Mouse (Mus musculus) hindbrain, embryonic 11.5 days (tissue): ENCODE results near the gene Cd160. TPM values are rescaled to one million over a fixed set of nuclear protein-coding genes. Genes with fewer than 3 reads are reported as not detected.

ENCODE experiments used
- ATAC-seq: fragments of 200-750 bp; cut with Nextera tagmentation; 2 replicates; pipeline ENCODE4 v1.8.0; 2017; ENCODE audit warnings: mild to moderate bottlenecking, moderate TSS enrichment, moderate library complexity; ENCODE audit not compliant: low FRiP score
- DNase-seq: peaks from one replicate; pipeline ENCODE4 v3.0.0-alpha.2; 2015; ENCODE audit warnings: low spot score
- H3K27ac ChIP-seq: fragments of 300-500 bp; sonication (generic); 2 replicates; pipeline ENCODE4 v1.5.1; 2014; ENCODE audit warnings: mild to moderate bottlenecking, low read depth, low read length
- H3K27me3 ChIP-seq: fragments of 300-500 bp; sonication (generic); 2 replicates; pipeline ENCODE4 v1.6.1; 2014; ENCODE audit warnings: mild to moderate bottlenecking, low read length, moderate library complexity, mixed read lengths; ENCODE audit not compliant: control insufficient read depth, insufficient read depth
- H3K36me3 ChIP-seq: fragments of 300-500 bp; sonication (generic); 2 replicates; pipeline ENCODE4 v1.6.1; 2014; ENCODE audit warnings: mild to moderate bottlenecking, low read length, moderate library complexity, mixed read lengths; ENCODE audit not compliant: control insufficient read depth, insufficient read depth
- H3K4me1 ChIP-seq: fragments of 300-500 bp; sonication (generic); replicated peaks from 2 replicates; pipeline ENCODE4 v1.6.1; 2014; ENCODE audit warnings: low read length, mixed read lengths; ENCODE audit not compliant: control insufficient read depth, insufficient read depth
- H3K4me2 ChIP-seq: fragments of 300-500 bp; sonication (generic); replicated peaks from 2 replicates; pipeline ENCODE4 v1.6.1; 2014; ENCODE audit warnings: mild to moderate bottlenecking, low read depth, low read length
- H3K4me3 ChIP-seq: fragments of 300-500 bp; sonication (generic); 2 replicates; pipeline ENCODE4 v1.5.1; 2014; ENCODE audit warnings: low read depth, low read length
- H3K9ac ChIP-seq: fragments of 300-500 bp; sonication (generic); 2 replicates; pipeline ENCODE4 v1.6.1; 2014; ENCODE audit warnings: low read depth, low read length
- H3K9me3 ChIP-seq: fragments of 300-500 bp; sonication (generic); 2 replicates; pipeline ENCODE4 v1.6.1; 2016; ENCODE audit warnings: low read length; ENCODE audit not compliant: control insufficient read depth
- WGBS: fragments of 180-500 bp; shearing (Covaris S2); extraction: QIAGEN DNeasy Blood & Tissue Kit; methylation state at CpG from one replicate; pipeline ENCODE4 v1.1.7; 2014; 5-methylcytosine and 5-hydroxymethylcytosine counted together
- polyA plus RNA-seq: library from polyadenylated mRNA; unstranded; fragments of >200 nt; fragmentation: Nextera tagmentation; extraction: Ambion mirVana; gene quantifications from 2 replicates; pipeline ENCODE4 v1.2.1, GENCODE M21; 2014

Cd160 gene
- polyA plus RNA-seq, 1 experiment from 2014 or later = 0.20 TPM

DNA sequence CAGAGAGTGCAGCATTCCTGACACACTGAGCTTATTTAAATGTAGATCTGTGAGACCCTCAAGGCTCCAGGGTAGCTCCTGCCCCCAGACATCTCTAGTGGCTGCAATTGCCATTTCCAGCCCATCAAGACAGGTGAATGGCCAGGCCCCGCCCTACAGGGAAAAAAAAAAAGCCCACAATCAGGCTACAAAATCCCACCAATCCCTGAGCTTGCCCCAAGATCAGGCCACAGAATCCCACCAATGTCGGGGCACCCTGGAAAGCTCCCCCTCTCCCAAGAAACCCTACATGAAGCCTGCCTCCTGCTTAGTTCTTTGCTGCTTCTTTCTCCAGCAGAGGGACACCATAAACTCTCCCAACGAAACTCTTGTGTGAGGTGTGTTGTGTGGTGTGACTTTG is 21.0 kb downstream of the Cd160 start:
- H3K27me3 ChIP-seq = no peaks in the 10 kb centered on the region
- no peaks in the 10 kb centered on the region for H3K4me1 ChIP-seq
- 74% methylated on average over 3 of the region's 3 CpGs for WGBS
- H3K36me3 ChIP-seq = no peaks in the 10 kb centered on the region
- no peak for ATAC-seq
- H3K9me3 ChIP-seq = no peaks in the 10 kb centered on the region
- H3K4me3 ChIP-seq = no peak overlapping the region
- no peak overlapping the region for H3K27ac ChIP-seq
- no peak overlapping the region for H3K4me2 ChIP-seq
- no peak overlapping the region for H3K9ac ChIP-seq
- DNase-seq = no peak

DNA sequence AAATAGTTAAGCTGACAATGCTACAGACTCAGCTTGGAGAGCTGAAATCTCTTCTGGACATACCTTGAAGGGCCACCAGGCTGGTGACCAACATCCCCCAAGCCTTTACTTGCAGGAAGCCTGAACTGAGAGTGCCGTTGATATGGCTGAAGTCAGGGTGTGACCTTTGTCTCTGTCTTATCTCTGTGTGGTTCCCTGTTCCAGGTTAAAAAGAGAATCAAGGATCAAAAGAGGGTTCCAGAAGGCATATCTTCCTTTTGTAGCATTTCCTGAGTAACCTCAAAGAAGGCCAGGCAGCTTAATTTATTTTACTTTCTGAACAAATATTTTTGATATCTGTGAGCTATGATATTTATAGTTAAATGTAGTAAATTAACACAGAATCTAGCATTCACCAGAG is 26.9 kb downstream of the Cd160 start:
- Histone ChIP-seq H3K9ac (no peak overlapping the region), H3K9me3 (no peaks in the 10 kb centered on the region), H3K27me3 (no peaks in the 10 kb centered on the region), H3K4me2 (no peak overlapping the region), H3K27ac (no peak overlapping the region), H3K4me3 (no peak overlapping the region), H3K36me3 (no peaks in the 10 kb centered on the region), H3K4me1 (no peaks in the 10 kb centered on the region)
- ATAC-seq = no peak
- no peak for DNase-seq
- 72% methylated on average over 1 of the region's 1 CpGs for WGBS

DNA sequence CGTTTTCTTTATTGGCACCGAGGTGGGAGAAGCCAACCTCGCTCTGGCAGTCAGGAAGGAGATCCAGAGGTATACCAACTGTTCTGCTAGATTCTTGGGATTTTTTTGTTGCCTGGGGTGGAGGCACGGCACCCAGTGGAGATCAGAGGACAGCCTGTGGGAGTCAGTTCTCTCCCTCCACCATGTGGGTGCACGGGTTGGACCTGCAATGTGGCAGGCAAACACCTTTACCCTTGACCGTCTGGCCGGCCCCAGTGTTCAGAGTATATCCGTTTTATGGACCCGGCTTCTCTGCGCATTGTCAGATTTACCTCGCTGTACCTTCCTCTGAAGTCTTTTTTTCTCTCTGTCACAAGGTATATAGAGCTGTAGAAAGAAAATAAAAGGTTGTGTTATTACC is 28.9 kb downstream of the Cd160 start:
- no peak overlapping the region for H3K4me3 ChIP-seq
- no peak overlapping the region for H3K27ac ChIP-seq
- 87% methylated on average over 11 of the region's 11 CpGs for WGBS
- no peaks in the 10 kb centered on the region for H3K4me1 ChIP-seq
- no peaks in the 10 kb centered on the region for H3K27me3 ChIP-seq
- ATAC-seq = no peak
- H3K4me2 ChIP-seq = no peak overlapping the region
- no peaks in the 10 kb centered on the region for H3K9me3 ChIP-seq
- no peaks in the 10 kb centered on the region for H3K36me3 ChIP-seq
- no peak overlapping the region for H3K9ac ChIP-seq
- no peak for DNase-seq

DNA sequence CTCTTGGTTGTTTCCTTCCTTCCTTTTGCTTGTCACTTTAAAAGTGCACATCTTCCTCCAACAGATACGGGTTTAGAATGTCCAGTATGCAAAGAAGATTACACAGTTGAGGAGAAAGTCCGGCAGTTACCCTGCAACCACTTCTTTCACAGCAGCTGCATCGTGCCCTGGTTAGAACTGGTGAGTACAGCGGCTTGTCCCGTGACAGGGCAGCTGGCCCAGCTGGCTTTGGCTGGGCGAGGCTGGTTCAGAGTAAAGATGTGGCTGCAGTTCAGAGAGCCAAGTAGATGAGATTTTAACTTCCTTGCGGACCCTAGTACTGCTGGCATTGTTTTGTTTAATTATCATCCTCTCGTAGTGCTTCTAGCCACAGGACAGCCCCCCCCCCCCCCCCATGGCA is 40.6 kb downstream of the Cd160 start:
- no peak overlapping the region for H3K4me3 ChIP-seq
- no peaks in the 10 kb centered on the region for H3K36me3 ChIP-seq
- H3K4me2 ChIP-seq = no peak overlapping the region
- no peaks in the 10 kb centered on the region for H3K27me3 ChIP-seq
- H3K9me3 ChIP-seq = no peaks in the 10 kb centered on the region
- 85% methylated on average over 8 of the region's 8 CpGs for WGBS
- ATAC-seq = no peak
- no peak overlapping the region for H3K27ac ChIP-seq
- no peak overlapping the region for H3K9ac ChIP-seq
- DNase-seq = no peak
- no peaks in the 10 kb centered on the region for H3K4me1 ChIP-seq

DNA sequence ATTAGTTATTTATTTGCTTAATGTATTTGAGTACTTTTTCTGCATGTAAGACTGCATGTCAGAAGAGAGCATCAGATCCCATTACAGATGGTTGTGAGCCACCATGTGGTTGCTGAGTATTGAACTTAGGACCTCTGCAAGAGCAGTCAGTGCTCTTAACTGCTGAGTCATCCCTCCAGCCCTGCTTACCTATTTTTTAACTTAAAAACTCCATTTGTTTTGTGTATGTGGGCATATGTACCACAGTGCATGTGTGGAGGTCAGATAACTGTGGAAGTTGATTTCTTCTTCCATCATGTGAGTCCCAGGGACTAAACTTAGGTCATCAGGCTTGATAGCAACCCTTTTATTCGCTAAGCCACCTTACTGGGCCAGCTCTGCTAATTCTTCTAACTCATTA is 41.4 kb downstream of the Cd160 start:
- no peaks in the 10 kb centered on the region for H3K27me3 ChIP-seq
- no peak overlapping the region for H3K4me3 ChIP-seq
- H3K4me2 ChIP-seq = no peak overlapping the region
- DNase-seq (no peak), ATAC-seq (no peak)
- no peaks in the 10 kb centered on the region for H3K4me1 ChIP-seq
- no peaks in the 10 kb centered on the region for H3K36me3 ChIP-seq
- H3K27ac ChIP-seq = no peak overlapping the region
- 92% methylated on average over 1 of the region's 1 CpGs for whole genome bisulfite sequencing
- H3K9me3 ChIP-seq = no peaks in the 10 kb centered on the region
- no peak overlapping the region for H3K9ac ChIP-seq

DNA sequence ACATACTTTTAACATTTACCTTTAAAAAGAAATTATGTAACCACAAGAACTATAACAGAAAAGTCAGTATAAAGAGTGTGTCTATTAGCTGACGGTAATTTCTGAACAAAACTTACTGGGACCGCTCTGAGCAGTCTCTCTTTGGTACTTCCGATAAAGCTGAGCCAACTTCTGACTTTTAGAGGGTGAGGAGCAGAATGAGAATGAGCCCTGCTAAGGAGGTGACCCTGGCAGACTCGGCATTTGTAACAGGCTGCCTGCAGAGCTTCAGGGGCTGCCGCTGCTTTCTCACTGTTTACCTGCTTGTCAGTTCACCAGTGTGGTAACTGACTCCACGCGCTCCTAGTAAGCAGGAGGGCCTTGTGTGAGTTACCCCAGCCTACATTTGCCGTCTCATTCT is 46.9 kb downstream of the Cd160 start:
- H3K27me3 ChIP-seq = no peaks in the 10 kb centered on the region
- no peak overlapping the region for H3K27ac ChIP-seq
- H3K4me2 ChIP-seq = no peak overlapping the region
- no peak for ATAC-seq
- no peaks in the 10 kb centered on the region for H3K4me1 ChIP-seq
- no peak overlapping the region for H3K4me3 ChIP-seq
- 76% methylated on average over 8 of the region's 8 CpGs for WGBS
- H3K36me3 ChIP-seq = no peaks in the 10 kb centered on the region
- DNase-seq = no peak
- no peaks in the 10 kb centered on the region for H3K9me3 ChIP-seq
- no peak overlapping the region for H3K9ac ChIP-seq

DNA sequence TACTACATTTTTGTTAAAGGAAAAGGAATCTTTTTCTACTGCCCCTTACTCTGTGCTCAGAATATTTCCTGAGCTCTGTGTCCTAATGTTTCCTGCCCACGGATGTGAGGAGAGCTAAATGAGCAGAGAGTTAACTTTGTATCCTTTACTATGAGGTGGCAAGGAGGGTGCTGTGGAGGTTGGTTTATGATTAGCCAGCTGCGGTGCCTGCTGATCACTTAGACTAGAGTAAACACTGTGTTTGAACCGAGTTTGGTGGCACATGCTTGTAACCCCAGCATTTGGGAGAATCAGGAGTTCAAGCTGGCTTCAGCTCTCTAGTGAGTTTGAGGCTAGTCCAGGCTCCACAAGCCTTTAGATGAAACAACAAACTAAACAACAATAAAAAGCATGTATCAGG is 52.0 kb downstream of the Cd160 start:
- WGBS = 80% methylated on average over 3 of the region's 3 CpGs
- no peak for DNase-seq
- Histone ChIP-seq H3K27me3 (no peaks in the 10 kb centered on the region), H3K9ac (no peak overlapping the region), H3K4me3 (no peak overlapping the region), H3K4me2 (no peak overlapping the region), H3K36me3 (no peaks in the 10 kb centered on the region), H3K9me3 (no peaks in the 10 kb centered on the region), H3K4me1 (no peaks in the 10 kb centered on the region), H3K27ac (no peak overlapping the region)
- no peak for ATAC-seq

DNA sequence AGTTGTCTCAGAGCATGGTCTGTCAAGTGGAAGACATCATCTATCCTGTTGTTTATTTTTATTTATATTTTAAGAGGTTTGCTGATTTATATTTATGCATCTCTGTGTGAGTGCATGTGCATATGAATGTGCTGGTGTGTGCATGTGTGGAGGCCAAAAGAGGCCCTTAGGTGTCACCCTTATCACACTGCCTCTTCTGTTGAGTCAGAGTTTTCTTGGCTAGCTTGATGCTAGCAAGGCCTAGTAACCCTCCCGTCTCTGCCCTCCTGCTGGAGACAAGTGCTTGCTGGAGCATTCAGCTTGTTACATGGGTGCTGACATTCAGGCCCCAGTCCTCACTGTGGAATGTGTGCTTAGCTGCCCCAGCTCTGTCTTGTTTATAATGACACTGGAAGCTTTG is 56.2 kb downstream of the Cd160 start:
- Histone ChIP-seq H3K27me3 (no peaks in the 10 kb centered on the region), H3K9me3 (no peaks in the 10 kb centered on the region), H3K4me1 (no peaks in the 10 kb centered on the region), H3K27ac (no peak overlapping the region), H3K4me3 (no peak overlapping the region), H3K36me3 (no peaks in the 10 kb centered on the region), H3K9ac (no peak overlapping the region), H3K4me2 (no peak overlapping the region)
- no peak for ATAC-seq
- 75% methylated on average over 1 of the region's 1 CpGs for WGBS
- no peak for DNase-seq

DNA sequence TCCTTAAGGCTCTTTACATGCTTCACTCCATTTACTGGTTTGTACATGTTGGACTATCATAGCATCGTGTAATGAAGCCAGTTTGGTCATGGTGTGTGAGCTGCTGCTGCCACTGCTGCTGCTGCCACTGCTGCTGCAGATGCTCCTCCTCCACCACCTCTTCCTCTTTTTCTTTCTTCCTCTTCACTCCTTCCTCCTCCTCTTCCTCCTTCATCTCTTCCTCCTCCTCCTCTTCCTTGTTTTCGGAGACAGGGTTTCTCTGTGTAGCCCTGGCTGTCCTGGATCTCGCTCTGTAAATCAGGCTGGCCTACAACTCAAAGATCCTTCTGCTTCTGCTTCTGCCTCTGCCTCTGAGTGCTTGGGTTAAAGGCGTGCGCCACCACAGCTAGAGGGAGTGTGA is 59.2 kb downstream of the Cd160 start:
- Histone ChIP-seq H3K9ac (no peak overlapping the region), H3K4me3 (no peak overlapping the region), H3K36me3 (no peaks in the 10 kb centered on the region), H3K27ac (no peak overlapping the region), H3K4me1 (no peaks in the 10 kb centered on the region), H3K4me2 (no peak overlapping the region), H3K9me3 (no peaks in the 10 kb centered on the region), H3K27me3 (no peaks in the 10 kb centered on the region)
- ATAC-seq (no peak), DNase-seq (no peak)
- 93% methylated on average over 5 of the region's 5 CpGs for WGBS
